Mouse (Mus musculus) spleen, adult 12 weeks (tissue): ENCODE data around the gene Lmo7.

Source experiments
- DNase-seq: peaks from one replicate; pipeline ENCODE4 v3.0.0; 2022; ENCODE audit warnings: low spot score

Lmo7 gene

GRCm38 (mm10) chr14:101879050-101879694, 149.4 kb downstream of the Lmo7 start:
- no peak for DNase-seq

GRCm38 (mm10) chr14:101882966-101883365, 153.2 kb downstream of the Lmo7 start:
- no peak for DNase-seq

- DNase-seq = no peak
Measured at GRCm38 (mm10) chr14:101883787-101884186, 154.0 kb downstream of the Lmo7 start.

- no peak for DNase-seq
Measured at GRCm38 (mm10) chr14:101886320-101886719, 156.6 kb downstream of the Lmo7 start.

- DNase-seq = no peak
Measured at GRCm38 (mm10) chr14:101891903-101892448, 162.2 kb downstream of the Lmo7 start.

- DNase-seq = no peak
Measured at GRCm38 (mm10) chr14:101892496-101892895, 162.7 kb downstream of the Lmo7 start.

GRCm38 (mm10) chr14:101893215-101893614, 163.5 kb downstream of the Lmo7 start:
- DNase-seq = no peak

- no peak for DNase-seq
Measured at GRCm38 (mm10) chr14:101898250-101898649, 168.5 kb downstream of the Lmo7 start.

- DNase-seq = no peak
Measured at GRCm38 (mm10) chr14:101901496-101901895, 171.7 kb downstream of the Lmo7 start.

- DNase-seq = no peak
Measured at GRCm38 (mm10) chr14:101901976-101902375, 172.2 kb downstream of the Lmo7 start.

GRCm38 (mm10) chr14:101903722-101904121, 174.0 kb downstream of the Lmo7 start:
- DNase-seq = no peak

- DNase-seq = no peak
Measured at GRCm38 (mm10) chr14:101911983-101912382, 182.2 kb downstream of the Lmo7 start.

GRCm38 (mm10) chr14:101912392-101912791, 182.6 kb downstream of the Lmo7 start:
- no peak for DNase-seq

- no peak for DNase-seq
Measured at GRCm38 (mm10) chr14:101914321-101914720, 184.6 kb downstream of the Lmo7 start.

GRCm38 (mm10) chr14:101915867-101916266, 186.1 kb downstream of the Lmo7 start:
- no peak for DNase-seq

- no peak for DNase-seq
Measured at GRCm38 (mm10) chr14:101918471-101918870, 188.7 kb downstream of the Lmo7 start.

- no peak for DNase-seq
Measured at GRCm38 (mm10) chr14:101927646-101928244, 198.0 kb downstream of the Lmo7 start.

GRCm38 (mm10) chr14:101930576-101931447, 201.1 kb downstream of the Lmo7 start:
- no peak for DNase-seq

GRCm38 (mm10) chr14:101931448-101931750, 201.6 kb downstream of the Lmo7 start:
- no peak for DNase-seq

- no peak for DNase-seq
Measured at GRCm38 (mm10) chr14:101933551-101933950, 203.8 kb downstream of the Lmo7 start.

GRCm38 (mm10) chr14:101942971-101943370, 213.2 kb downstream of the Lmo7 start:
- DNase-seq = no peak

- no peak for DNase-seq
Measured at GRCm38 (mm10) chr14:101946711-101947516, 217.2 kb downstream of the Lmo7 start.
